Mouse (Mus musculus): ENCODE data around the gene Fate1. TPM values are rescaled to one million over a fixed set of nuclear protein-coding genes. Genes with fewer than 3 reads are reported as not detected.
"Not testable (repeated sequence)": the region's sequence is repeated elsewhere in the genome, so short reads cannot be mapped to it uniquely, and the experiment has no call there.

Fate1 gene
- not detected for total RNA-seq (2021)

DNA sequence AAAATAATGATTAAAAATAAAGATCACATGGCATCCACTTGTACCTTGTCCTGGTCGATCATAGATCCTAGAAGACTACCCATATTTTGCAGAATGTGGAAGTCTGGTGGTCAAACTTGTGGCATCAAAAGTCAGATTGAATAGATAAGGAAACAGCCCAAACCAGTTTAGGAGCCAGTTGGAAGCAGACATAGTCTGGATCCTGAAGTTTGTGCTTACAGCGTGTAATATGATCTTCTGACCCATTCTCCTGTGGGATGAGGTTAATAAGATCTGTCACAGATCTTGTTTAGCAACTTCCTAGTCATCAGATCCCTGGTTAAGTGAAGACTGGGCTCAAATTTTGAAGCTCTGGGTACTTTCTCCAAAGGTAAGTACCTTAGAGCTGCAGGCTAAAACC lies at the start of gene Fate1:
TSS of gene Fate1 (plus strand) at position 301 of the 400 bp plus-strand sequence.
- intact Hi-C loops (cut with DNase I) = no loop called here
- no peak for DNase-seq

DNA sequence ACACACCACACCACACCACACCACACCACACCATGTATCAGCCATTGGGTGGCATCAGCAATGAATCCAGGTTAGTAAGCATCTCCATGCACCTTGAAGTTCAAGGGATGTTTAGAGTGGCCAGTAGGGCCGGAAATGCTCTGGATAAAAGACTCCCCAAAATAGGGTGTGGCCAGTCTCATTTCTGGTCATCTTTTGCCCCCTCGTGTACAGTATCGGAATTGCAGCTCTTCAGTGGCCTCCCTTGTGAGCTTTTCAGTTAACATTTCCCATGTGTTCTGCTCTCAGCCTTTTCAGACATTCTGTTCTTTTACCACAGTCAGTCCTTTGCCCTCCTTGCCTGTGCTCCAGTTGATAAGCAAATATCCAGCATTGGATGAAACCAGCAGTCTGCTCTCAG lies 26.2 kb upstream of the Fate1 start:
- intact Hi-C loops (cut with DNase I) = loop anchor here (1.0 to 2.0 kb wide), 2 partner anchors 148 to 298 kb away; no protein-coding TSS in a partner anchor
- DNase-seq = peak; percentile 41 to 43

DNA sequence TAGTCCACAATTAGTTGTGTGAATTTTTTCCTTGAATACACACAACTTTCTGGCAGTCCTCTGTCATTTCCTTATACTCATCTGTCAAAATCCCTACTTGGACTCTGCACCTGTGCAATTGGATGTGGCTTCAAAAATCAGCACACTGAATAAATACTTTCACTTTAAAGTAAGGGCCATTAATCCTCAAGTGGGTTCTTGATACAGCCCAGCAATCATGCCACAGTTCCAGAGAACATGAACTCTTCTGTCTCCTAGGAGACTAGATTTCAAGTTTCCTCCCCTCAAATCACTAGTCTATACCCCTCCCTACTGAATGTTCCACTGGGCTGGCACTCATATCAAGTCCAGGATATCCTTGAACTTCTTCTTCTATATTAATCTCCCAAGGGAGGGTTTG lies 14.4 kb upstream of the Fate1 start:
- DNase-seq = no peak
- intact Hi-C loops (cut with DNase I) = no loop called here

- peak; percentile 42 to 47 for DNase-seq
- intact Hi-C loops (cut with DNase I) = loop anchor here (1.0 to 2.0 kb wide), 2 partner anchors 43 to 50 kb away; no protein-coding TSS in a partner anchor
Observed at GRCm38 (mm10) chrX:71962073-71963051, 10.4 kb upstream of the Fate1 start, which contains the start of gene Prrg3. Prrg3 (plus strand) TSS chrX:71962624.

DNA sequence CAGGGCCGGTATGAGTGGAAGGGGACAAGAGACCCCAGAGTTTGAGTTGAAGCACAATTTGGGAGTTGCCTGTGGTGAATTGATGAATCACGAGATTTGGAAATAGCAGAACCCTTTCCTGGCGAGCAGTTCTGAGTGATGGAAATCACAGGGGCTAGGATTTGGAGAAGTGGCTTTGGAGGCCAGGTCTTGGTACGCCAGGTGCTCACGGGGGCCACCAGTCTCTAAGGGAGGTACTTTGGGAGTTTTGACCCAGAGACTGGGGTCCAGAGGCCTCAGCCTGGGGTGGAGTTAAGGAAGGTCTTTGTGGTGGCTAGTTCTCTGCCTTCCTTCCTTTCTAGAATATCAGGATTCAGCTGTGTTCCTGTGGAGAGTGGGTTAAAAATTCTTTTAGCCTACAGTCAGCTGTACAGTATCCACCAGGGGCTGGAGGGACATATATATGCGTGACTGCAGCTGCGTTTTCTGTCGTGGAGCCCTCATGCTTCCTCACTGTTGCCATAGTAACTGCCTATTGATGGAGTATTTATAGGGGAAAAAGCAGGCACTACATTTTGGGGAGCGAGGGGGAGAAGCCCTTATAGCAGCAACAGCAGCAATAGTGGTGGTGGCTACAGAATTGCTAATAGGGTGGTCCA lies 9.4 kb upstream of the Fate1 start:
- intact Hi-C loops (cut with DNase I) = loop anchor here (1.0 to 2.0 kb wide), 2 partner anchors 42 to 49 kb away; no protein-coding TSS in a partner anchor
- peak in 1 of 2 experiments; percentile 5 for DNase-seq

DNA sequence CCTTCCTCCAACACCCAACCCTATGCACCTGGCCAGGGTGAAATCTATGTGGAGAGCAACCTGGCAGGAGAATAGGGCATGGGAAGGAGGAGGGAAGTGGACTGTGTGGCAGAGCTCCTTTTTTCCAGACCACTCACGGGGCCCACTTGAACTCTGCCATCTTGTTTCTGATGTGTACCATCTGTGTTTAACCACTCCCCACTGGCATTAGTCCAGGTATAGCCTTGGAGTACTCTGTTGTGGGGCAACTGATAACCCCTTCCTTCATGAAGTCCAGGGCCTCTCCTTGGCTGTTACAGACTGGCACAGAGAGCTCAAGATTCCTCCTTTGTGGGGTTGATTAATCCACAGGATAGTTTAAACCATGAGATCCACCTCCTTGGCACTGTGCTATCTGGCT lies 4.6 kb upstream of the Fate1 start:
- no peak for DNase-seq
- intact Hi-C loops (cut with DNase I) = no loop called here

DNA sequence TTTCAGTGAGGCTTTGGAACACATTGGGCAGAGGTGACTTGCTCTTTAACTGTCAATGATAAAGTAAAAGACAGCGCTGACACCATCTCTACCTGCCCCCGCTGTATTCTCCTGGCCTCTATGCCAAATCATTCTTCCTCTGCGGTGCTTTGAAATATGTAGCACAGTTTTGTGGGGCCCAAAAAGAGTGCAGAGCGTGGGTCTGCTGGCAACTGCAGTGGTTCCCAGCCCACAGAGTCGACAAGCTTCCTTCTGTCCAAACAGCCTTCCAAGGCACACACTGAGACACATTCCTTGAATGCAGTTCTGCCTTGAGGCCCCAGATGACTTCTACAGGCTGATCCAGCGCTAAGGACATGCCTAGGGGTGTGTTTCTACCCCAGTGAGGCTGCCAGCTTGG lies 4.0 kb upstream of the Fate1 start:
- no peak for DNase-seq
- intact Hi-C loops (cut with DNase I) = no loop called here

- DNase-seq = no peak
- intact Hi-C loops (cut with DNase I) = no loop called here
Observed at GRCm38 (mm10) chrX:71971325-71971724, 1.5 kb upstream of the Fate1 start.

DNA sequence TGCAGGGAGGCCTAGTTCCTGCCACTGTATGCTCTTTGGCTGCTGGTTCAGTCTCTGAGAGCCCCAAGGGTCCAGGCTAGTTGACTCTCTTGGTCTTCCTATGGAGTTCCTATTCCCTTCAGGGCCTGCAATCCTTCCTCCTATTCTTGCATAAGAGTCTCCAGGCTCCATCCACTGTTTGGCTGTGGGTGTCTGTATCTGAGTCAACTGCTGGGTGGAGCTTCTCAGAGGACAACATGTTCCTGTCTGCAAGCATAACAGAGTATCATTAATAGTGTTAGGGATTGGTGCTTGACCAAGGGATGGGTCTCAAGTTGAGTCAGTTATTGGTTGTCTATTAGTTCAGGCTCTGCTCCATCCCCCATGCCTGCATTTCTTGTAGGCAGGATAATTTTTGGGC lies 4.9 kb downstream of the Fate1 start:
- intact Hi-C loops (cut with DNase I); DNase-seq: not testable (repeated sequence)

- intact Hi-C loops (cut with DNase I) = no loop called here
- no peak for DNase-seq
Observed at GRCm38 (mm10) chrX:71980443-71980842, 7.7 kb downstream of the Fate1 start.

GRCm38 (mm10) chrX:71981322-71981721 lies 8.5 kb downstream of the Fate1 start:
- intact Hi-C loops (cut with DNase I) = no loop called here

GRCm38 (mm10) chrX:71983205-71983604 lies 10.4 kb downstream of the Fate1 start:
- no peak for DNase-seq
- intact Hi-C loops (cut with DNase I) = loop anchor here (2.0 kb wide), 1 partner anchor 22 kb away; no protein-coding TSS in a partner anchor

More at GRCm38 (mm10) chrX:71981322-71981721, 8.5 kb downstream of the Fate1 start:
- DNase-seq = no peak

DNA sequence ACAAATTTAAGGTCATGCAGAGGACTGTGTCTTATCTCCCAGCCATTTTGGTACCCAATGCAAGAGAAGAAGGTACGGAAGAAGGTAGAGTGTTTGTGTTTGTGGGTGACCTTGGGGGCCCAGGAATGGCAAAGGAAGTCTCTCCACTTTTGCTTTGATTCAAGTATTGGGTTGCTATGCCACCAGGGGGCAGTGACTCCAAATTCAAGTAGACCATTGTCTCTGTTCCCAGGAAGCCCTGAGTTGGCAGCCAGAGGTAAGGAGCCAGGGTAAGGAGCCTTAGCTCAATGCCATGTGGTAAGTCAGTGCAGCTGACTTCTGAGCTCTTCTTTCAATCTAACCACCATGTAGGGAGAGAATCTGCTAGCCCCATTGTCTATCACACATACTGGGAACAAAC lies 11.0 kb downstream of the Fate1 start:
- peak in 1 of 2 experiments; percentile 17 for DNase-seq
- intact Hi-C loops (cut with DNase I) = loop anchor here (2.0 kb wide), 1 partner anchor 21 kb away; no protein-coding TSS in a partner anchor

DNA sequence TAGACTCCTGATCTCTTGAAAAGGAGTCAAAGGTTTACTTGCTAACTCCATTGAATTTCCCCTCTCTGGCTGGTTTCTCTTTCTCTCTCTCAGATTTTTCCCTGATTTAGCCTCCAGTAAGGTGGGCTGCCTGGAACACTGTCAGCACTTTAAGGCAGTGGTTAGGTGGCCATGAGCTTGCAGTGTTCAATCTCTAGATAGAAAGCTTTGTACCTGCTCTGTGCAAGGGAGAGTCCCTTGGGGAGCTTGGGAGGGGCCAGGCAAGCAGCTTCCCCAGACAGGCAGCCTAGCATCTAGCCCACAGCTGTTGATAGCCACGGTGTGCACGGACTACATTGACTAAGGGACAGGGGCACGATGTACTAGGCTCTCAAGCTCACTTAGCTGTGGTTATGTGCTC lies 18.8 kb downstream of the Fate1 start, which contains the start of gene Cnga2:
TSS of gene Cnga2 (plus strand) at position 301 of the 400 bp plus-strand sequence.
- no peak for DNase-seq
- intact Hi-C loops (cut with DNase I) = no loop called here

- intact Hi-C loops (cut with DNase I) = no loop called here
Observed at GRCm38 (mm10) chrX:71995972-71996371, 23.2 kb downstream of the Fate1 start.

DNA sequence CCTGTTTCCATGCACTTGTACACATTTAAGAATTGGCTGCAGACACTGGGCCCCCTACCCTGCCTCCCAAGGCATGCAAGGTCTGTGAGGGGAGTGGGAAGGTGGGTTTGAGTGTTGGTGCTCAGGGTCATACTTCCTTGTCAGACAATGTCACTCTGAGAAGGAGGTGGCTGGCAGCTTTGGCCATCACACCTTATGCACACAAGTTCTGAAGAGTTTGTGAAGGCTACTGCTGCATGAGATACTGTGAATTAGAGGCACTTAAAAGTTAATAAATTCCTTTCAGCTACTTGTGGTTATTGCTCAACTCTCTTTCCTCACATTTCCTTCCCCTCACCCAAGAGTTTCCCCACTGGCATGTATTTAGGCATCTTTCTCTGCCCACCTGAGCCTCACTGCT lies 37.1 kb downstream of the Fate1 start:
- intact Hi-C loops (cut with DNase I) = loop anchor here (10.0 kb wide), 2 partner anchors 265 to 635 kb away; partner anchors contain the start of gene Gabre
- no peak for DNase-seq

More at GRCm38 (mm10) chrX:71995972-71996371, 23.2 kb downstream of the Fate1 start:
- no peak for DNase-seq

- DNase-seq = peak; percentile 14 to 24
- intact Hi-C loops (cut with DNase I) = loop anchor here (2.0 to 10.0 kb wide), 4 partner anchors 49 to 807 kb away; partner anchors contain the start of genes Gabre and Prrg3
Observed at GRCm38 (mm10) chrX:72012236-72012635, 39.5 kb downstream of the Fate1 start.

- peak; percentile 39 to 51 for DNase-seq
- intact Hi-C loops (cut with DNase I) = loop anchor here (2.0 to 10.0 kb wide), 4 partner anchors 50 to 806 kb away; partner anchors contain the start of genes Gabre and Prrg3
Observed at GRCm38 (mm10) chrX:72012804-72013203, 40.0 kb downstream of the Fate1 start.

DNA sequence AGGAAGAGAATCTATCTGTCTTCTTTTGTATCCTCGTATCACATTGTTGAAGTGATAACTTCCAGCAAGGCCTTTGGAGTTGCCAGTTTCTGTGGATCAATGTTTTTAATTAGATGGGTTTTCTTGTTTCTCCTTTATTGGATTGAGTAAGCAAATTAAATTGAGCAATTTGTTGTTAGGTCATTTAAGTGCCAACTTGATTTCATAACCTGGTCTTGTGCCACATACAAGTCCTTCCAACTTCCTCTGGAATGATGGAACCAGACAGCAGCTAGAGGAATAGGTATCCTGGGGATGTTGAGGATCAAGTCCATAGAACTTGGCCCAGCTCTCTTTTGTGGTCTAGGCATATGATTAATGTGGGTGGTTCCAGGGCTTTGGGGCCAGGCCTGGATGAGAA lies 49.5 kb downstream of the Fate1 start:
- intact Hi-C loops (cut with DNase I) = no loop called here

GRCm38 (mm10) chrX:72022750-72023398 lies 50.1 kb downstream of the Fate1 start:
- peak in 1 of 2 experiments; percentile 18 for DNase-seq
- intact Hi-C loops (cut with DNase I) = no loop called here

More for the DNA sequence above, 49.5 kb downstream of the Fate1 start:
- no peak for DNase-seq
